7 mouse cellular contexts compared by ENCODE assay signal in the genomic region with DNA sequence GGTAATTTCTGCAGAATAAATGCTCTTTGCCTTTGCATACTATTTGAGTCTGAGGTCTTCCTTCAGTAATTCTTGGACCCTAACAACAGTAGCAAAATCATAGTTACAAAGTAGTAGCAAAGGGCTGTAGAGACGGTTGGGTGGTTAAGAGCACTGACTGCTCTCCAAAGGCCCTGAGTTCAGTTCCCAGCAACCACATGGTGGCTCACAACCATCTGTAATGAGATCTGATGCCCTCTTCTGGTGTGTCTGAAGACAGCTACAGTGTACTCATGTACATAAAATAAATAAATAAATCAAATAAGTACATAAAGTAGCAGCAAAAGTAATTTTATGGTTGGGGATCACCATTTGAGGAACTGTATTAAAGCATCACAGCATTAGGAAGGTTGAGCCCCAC. TPM values are rescaled to one million over a fixed set of nuclear protein-coding genes. Genes with fewer than 3 reads are reported as not detected.
A peak's percentile ranks its signal among the peaks of the same experiment; 100 is the strongest.
DNase-seq lines count a peak whose midpoint lies in the region; ATAC-seq and TF ChIP-seq lines count a peak whose summit lies in the region.
"Not testable (repeated sequence)": the region's sequence is repeated elsewhere in the genome, so short reads cannot be mapped to it uniquely, and the experiment has no call there.

No protein-coding gene starts in this region.

- not testable (repeated sequence) for TF ChIP-seq POLR2A in bone marrow macrophage, adult 2 months (IDR thresholded peaks at IDR 0.05; ENCODE audit: borderline replicate concordance, low read depth, low read length); embryonic fibroblast, embryonic 13.5 days (IDR thresholded peaks at IDR 0.05; ENCODE audit: low read depth, low read length)

- peak; percentile 94 for DNase-seq in 3T3-L1 (ENCODE audit: low read depth, low spot score)
- peak; percentile 46 for DNase-seq in A20 (ENCODE audit: low read depth, low spot score)
- not testable (repeated sequence) for DNase-seq in Patski (ENCODE audit: low read depth, low spot score)
- DNase-seq in splenic B cell, adult 2 months (ENCODE audit: low read depth, low spot score), result peak; percentile 19

- H3K79me2 ChIP-seq in macrophage (ENCODE audit: inconsistent target), result not testable (repeated sequence)

- not testable (repeated sequence) for H3K27me3 ChIP-seq in Patski; splenic B cell, adult 2 months (ENCODE audit: control insufficient read depth, insufficient read depth, low read length, poor library complexity, severe bottlenecking)

- H3K36me3 ChIP-seq in macrophage (ENCODE audit: inconsistent target); splenic B cell, adult 2 months (ENCODE audit: control insufficient read depth, insufficient read depth, low read length, poor library complexity, severe bottlenecking): not testable (repeated sequence)

- in situ Hi-C loops in Patski (cut with MboI; ENCODE audit: low pct_unique_long_range_greater_than_20kb), result not testable (repeated sequence)

- H3K4me1 ChIP-seq in bone marrow macrophage, adult 2 months (ENCODE audit: control insufficient read depth, insufficient read depth, low read length), result peaks cover 59% of the 10 kb centered on the region
- H3K4me1 ChIP-seq in embryonic fibroblast, embryonic 13.5 days (ENCODE audit: control insufficient read depth, insufficient read depth, low read length), result not testable (repeated sequence)

- peak; percentile 15 for TF ChIP-seq CTCF in Patski (IDR thresholded peaks at IDR 0.05)
- TF ChIP-seq CTCF in bone marrow macrophage, adult 2 months (IDR thresholded peaks at IDR 0.05; ENCODE audit: low read depth, low read length); embryonic fibroblast, embryonic 13.5 days (IDR thresholded peaks at IDR 0.05; ENCODE audit: borderline replicate concordance, insufficient read depth, low read length): not testable (repeated sequence)

- CTCF ChIA-PET in Patski (lab: Charles Lee), result not testable (repeated sequence)

- H3K4me3 ChIP-seq in bone marrow macrophage, adult 2 months (ENCODE audit: insufficient read depth, low read length); embryonic fibroblast, embryonic 13.5 days (ENCODE audit: insufficient read depth, low read length); macrophage (ENCODE audit: inconsistent target): not testable (repeated sequence)

- 100% methylated on average over 1 of the region's 1 CpGs for WGBS in macrophage (ENCODE audit: missing documents)

- ATAC-seq in Patski, result not testable (repeated sequence)

- POLR2A ChIA-PET in Patski (lab: Charles Lee), result not testable (repeated sequence)

- H3K27ac ChIP-seq in bone marrow macrophage, adult 2 months (ENCODE audit: insufficient read depth, low read depth, low read length), result peak overlapping the region; percentile 95
- peak overlapping the region; percentile 99; the same call in 1 of the 2 replicates for H3K27ac ChIP-seq in embryonic fibroblast, embryonic 13.5 days (ENCODE audit: insufficient read depth, low read length)
- peak overlapping the region; percentile 96 for H3K27ac ChIP-seq in macrophage

RNA-seq across cellular contexts. Expression of a gene that starts 5.1 kb away (rescaled TPM):
- polyA plus RNA-seq in Patski (2021) (64.0 TPM), macrophage (2018) (68.8 to 97.8 TPM (median 84.1 TPM) in 3 replicates)
- polyA plus RNA-seq in bone marrow macrophage, adult 2 months (2012; ENCODE audit: insufficient read depth, insufficient read length, missing spikeins), result 94.2 and 95.5 TPM in 2 replicates
- 122 and 229 TPM in 2 replicates for polyA plus RNA-seq in embryonic fibroblast, embryonic 13.5 days (2011; ENCODE audit: insufficient read length, low read depth, missing spikeins)
- 1,000 to 10,000 TPM in 12 of 26 experiments, 100 to 1,000 TPM in 14; 488 to 3,376 (median 837) TPM for total RNA-seq in macrophage (2018; cell fraction: chromatin; rRNA removed)
- total RNA-seq in macrophage (2018; cell fraction: cytosol; rRNA removed), result 100 to 1,000 TPM in 16 of 26 experiments, 10 to 100 TPM in 10; 72.5 to 455 (median 128) TPM
- total RNA-seq in macrophage (2018; cell fraction: nucleus; rRNA removed), result 1,000 to 10,000 TPM in 7 of 26 experiments, 100 to 1,000 TPM in 19; 303 to 1,681 (median 684) TPM

RNA-seq across cellular contexts. Expression of a gene that starts 30.5 kb away (rescaled TPM):
- polyA plus RNA-seq in Patski (2021), result 19.4 TPM
- 5.4 and 10.6 TPM in 2 replicates for polyA plus RNA-seq in bone marrow macrophage, adult 2 months (2012; ENCODE audit: insufficient read depth, insufficient read length, missing spikeins)
- polyA plus RNA-seq in embryonic fibroblast, embryonic 13.5 days (2011; ENCODE audit: insufficient read length, low read depth, missing spikeins), result 26.1 and 28.9 TPM in 2 replicates
- 10 to 100 TPM in 9 of 26 experiments, 1 to 10 TPM in 17; 5.3 to 16.2 (median 8.5) TPM for total RNA-seq in macrophage (2018; cell fraction: chromatin; rRNA removed)
- 10 to 100 TPM in 7 of 26 experiments, 1 to 10 TPM in 19; 6.6 to 12.5 (median 8.7) TPM for total RNA-seq in macrophage (2018; cell fraction: cytosol; rRNA removed)
- 10 to 100 TPM in 25 of 26 experiments, 1 to 10 TPM in 1; 9.2 to 24.5 (median 13.9) TPM for total RNA-seq in macrophage (2018; cell fraction: nucleus; rRNA removed)
- 6.8 to 12.7 TPM (median 9.9 TPM) in 3 replicates for polyA plus RNA-seq in macrophage (2018)
